Mouse (Mus musculus) limb, embryonic 14.5 days (tissue): ENCODE data around the gene Mrpl34. TPM values are rescaled to one million over a fixed set of nuclear protein-coding genes. Genes with fewer than 3 reads are reported as not detected.

Experiments
- ATAC-seq: fragments of 200-750 bp; cut with Nextera tagmentation; 2 replicates; pipeline ENCODE4 v1.8.0; 2017; ENCODE audit warnings: low read depth, moderate number of reproducible peaks, moderate TSS enrichment; ENCODE audit not compliant: low FRiP score
- DNase-seq: peaks from one replicate; pipeline ENCODE4 v3.0.0-alpha.2; 2015; ENCODE audit warnings: low spot score
- H3K27ac ChIP-seq: fragments of 300-500 bp; sonication (generic); replicated peaks from 2 replicates; pipeline ENCODE4 v1.5.1; 2014; ENCODE audit warnings: low read depth, mild to moderate bottlenecking, low read length, moderate library complexity, mixed read lengths
- H3K27me3 ChIP-seq: fragments of 300-500 bp; sonication (generic); 2 replicates; pipeline ENCODE4 v1.6.1; 2014; ENCODE audit warnings: low read length, mixed read lengths; ENCODE audit not compliant: control insufficient read depth, insufficient read depth
- H3K36me3 ChIP-seq: fragments of 300-500 bp; sonication (generic); 2 replicates; pipeline ENCODE4 v1.6.1; 2014; ENCODE audit warnings: mild to moderate bottlenecking, low read length, moderate library complexity, mixed read lengths; ENCODE audit not compliant: control insufficient read depth, insufficient read depth
- H3K4me1 ChIP-seq: fragments of 300-500 bp; sonication (generic); 2 replicates; pipeline ENCODE4 v1.6.1; 2014; ENCODE audit warnings: antibody characterized with exemption, low read length, mixed read lengths; ENCODE audit not compliant: control insufficient read depth, insufficient read depth
- H3K4me2 ChIP-seq: fragments of 300-500 bp; sonication (generic); replicated peaks from 2 replicates; pipeline ENCODE4 v1.6.1; 2014; ENCODE audit warnings: low read depth, mild to moderate bottlenecking, low read length, moderate library complexity; ENCODE audit not compliant: severe bottlenecking
- H3K4me3 ChIP-seq: fragments of 300-500 bp; sonication (generic); replicated peaks from 2 replicates; pipeline ENCODE4 v1.5.1; 2014; ENCODE audit warnings: low read length
- H3K9ac ChIP-seq: fragments of 300-500 bp; sonication (generic); 2 replicates; pipeline ENCODE4 v1.6.1; 2014; ENCODE audit warnings: mild to moderate bottlenecking, low read depth, low read length, moderate library complexity; ENCODE audit not compliant: severe bottlenecking
- H3K9me3 ChIP-seq: fragments of 300-500 bp; sonication (generic); 2 replicates; pipeline ENCODE4 v1.6.1; 2016; ENCODE audit warnings: low read length; ENCODE audit not compliant: control insufficient read depth
- POLR2A ChIP-seq: fragments of 200-500 bp; IDR thresholded peaks from 2 replicates; pipeline ENCODE4 v1.8.0; 2012; ENCODE audit warnings: inconsistent platforms, mild to moderate bottlenecking, moderate library complexity, borderline replicate concordance; ENCODE audit not compliant: insufficient read depth, insufficient read length; ENCODE audit errors: extremely low read depth
- WGBS: fragments of 180-500 bp; shearing (Covaris S2); extraction: QIAGEN DNeasy Blood & Tissue Kit; methylation state at CpG from one replicate; pipeline ENCODE4 v1.1.7; 2014; 5-methylcytosine and 5-hydroxymethylcytosine counted together
- polyA plus RNA-seq, 2 experiments: library from polyadenylated mRNA; depleted of rRNA in 1 of 2; stranded (reverse) in 1 of 2; unstranded in 1 of 2; fragments of >200 nt; fragmentation: Nextera tagmentation in 1 of 2; extraction: Ambion mirVana in 1 of 2; gene quantifications; 2 replicates each; pipeline versions ENCODE4 v1.2.1 to v1.2.3; 2012 to 2014

Mrpl34 gene
- polyA plus RNA-seq, 2 experiments, result 62.3 to 121 TPM

GRCm38 (mm10) chr8:71472601-71473386 lies 8.0 kb downstream of the Mrpl34 start:
- Histone ChIP-seq H3K36me3 (peaks cover 46% of the 10 kb centered on the region), H3K4me3 (no peak overlapping the region), H3K27me3 (no peaks in the 10 kb centered on the region), H3K9me3 (no peaks in the 10 kb centered on the region), H3K9ac (no peak overlapping the region), H3K4me2 (no peak overlapping the region), H3K4me1 (peaks cover 10% of the 10 kb centered on the region), H3K27ac (no peak overlapping the region)
- WGBS, result 91% methylated on average over 8 of the region's 8 CpGs
- DNase-seq (no peak), ATAC-seq (no peak)
- no peak for TF ChIP-seq POLR2A

- 93% methylated on average over 18 of the region's 18 CpGs for WGBS
- Histone ChIP-seq H3K4me2 (no peak overlapping the region), H3K4me3 (no peak overlapping the region), H3K9me3 (no peaks in the 10 kb centered on the region), H3K27me3 (no peaks in the 10 kb centered on the region), H3K9ac (no peak overlapping the region), H3K27ac (no peak overlapping the region), H3K4me1 (peaks cover 10% of the 10 kb centered on the region), H3K36me3 (peaks cover 52% of the 10 kb centered on the region)
- no peak for ATAC-seq
- TF ChIP-seq POLR2A, result no peak
- no peak for DNase-seq
Observed at GRCm38 (mm10) chr8:71474344-71474743, 9.6 kb downstream of the Mrpl34 start.

GRCm38 (mm10) chr8:71474785-71475701 lies 10.3 kb downstream of the Mrpl34 start:
- peaks cover 7% of the 10 kb centered on the region for H3K4me1 ChIP-seq
- no peak overlapping the region for H3K27ac ChIP-seq
- H3K9me3 ChIP-seq, result no peaks in the 10 kb centered on the region
- DNase-seq (no peak), ATAC-seq (no peak)
- H3K4me2 ChIP-seq, result no peak overlapping the region; the same call in 1 of the 2 replicates
- peaks cover 57% of the 10 kb centered on the region for H3K36me3 ChIP-seq
- no peak for TF ChIP-seq POLR2A
- no peaks in the 10 kb centered on the region for H3K27me3 ChIP-seq
- H3K9ac ChIP-seq, result no peak overlapping the region
- 89% methylated on average over 25 of the region's 25 CpGs for WGBS
- no peak overlapping the region for H3K4me3 ChIP-seq

GRCm38 (mm10) chr8:71475702-71476075 lies 10.9 kb downstream of the Mrpl34 start:
- peak overlapping the region; percentile 69 for H3K9ac ChIP-seq
- H3K9me3 ChIP-seq, result no peaks in the 10 kb centered on the region
- peaks cover 63% of the 10 kb centered on the region for H3K36me3 ChIP-seq
- H3K4me3 ChIP-seq, result peak overlapping the region; percentile 60
- whole genome bisulfite sequencing, result 5% methylated on average over 4 of the region's 4 CpGs
- no peak overlapping the region for H3K27ac ChIP-seq
- peak overlapping the region; percentile 88 for H3K4me2 ChIP-seq
- H3K27me3 ChIP-seq, result no peaks in the 10 kb centered on the region
- H3K4me1 ChIP-seq, result peaks cover 7% of the 10 kb centered on the region
- no peak for ATAC-seq
- no peak for DNase-seq
- TF ChIP-seq POLR2A, result no peak
